Mouse (Mus musculus): ENCODE results near the gene Podxl.

The Podxl gene

DNA sequence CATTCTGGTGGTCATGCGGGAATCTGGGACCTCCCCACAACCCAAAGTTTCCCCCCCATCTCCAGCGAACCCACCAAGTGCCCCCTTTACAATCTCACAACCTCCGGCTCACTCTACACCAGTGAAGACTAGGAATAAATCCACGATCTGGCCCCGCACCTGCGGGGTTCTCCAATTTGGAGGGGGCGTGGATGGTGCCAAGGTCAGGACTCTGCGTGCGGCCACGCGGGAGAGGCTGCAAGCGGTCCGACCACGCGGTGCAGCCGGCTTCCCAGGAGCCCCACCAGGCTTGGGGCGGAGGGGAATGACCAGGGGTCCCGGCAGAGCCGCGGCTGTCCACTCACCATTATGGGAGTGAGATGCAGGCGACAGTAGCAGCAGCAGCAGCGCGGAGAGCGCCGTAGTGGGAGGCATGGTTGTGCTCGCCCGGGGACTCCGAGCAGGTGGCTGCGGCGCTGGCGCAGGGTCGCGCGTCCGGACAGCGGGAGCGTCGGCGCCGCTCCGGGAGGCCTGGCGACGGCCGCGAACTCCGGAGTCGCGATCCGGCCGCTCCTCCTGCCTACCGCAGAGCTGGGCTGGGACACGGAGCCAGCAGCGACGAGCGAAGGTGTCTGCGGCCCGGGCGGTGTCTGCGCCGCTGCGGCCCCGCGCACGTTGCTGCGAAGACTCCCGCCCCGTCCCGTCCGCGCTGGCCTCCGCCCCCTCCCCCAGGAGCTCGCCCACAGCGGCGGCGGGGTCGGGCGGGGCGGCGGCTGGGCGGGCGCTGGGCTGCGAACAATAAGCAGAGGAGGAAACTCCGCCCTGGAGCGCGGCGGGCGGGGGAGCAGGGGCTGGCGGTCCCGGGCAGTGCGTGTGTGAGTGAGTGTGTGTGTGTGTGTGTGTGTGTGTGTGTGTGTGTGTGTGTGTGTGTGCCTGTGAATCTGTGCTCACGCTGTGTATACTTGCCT is at the start of gene Podxl:
Gene Podxl, minus strand, starts transcription at position 747 of the 947 bp plus-strand sequence.
- peak; percentile 92 for DNase-seq

DNA sequence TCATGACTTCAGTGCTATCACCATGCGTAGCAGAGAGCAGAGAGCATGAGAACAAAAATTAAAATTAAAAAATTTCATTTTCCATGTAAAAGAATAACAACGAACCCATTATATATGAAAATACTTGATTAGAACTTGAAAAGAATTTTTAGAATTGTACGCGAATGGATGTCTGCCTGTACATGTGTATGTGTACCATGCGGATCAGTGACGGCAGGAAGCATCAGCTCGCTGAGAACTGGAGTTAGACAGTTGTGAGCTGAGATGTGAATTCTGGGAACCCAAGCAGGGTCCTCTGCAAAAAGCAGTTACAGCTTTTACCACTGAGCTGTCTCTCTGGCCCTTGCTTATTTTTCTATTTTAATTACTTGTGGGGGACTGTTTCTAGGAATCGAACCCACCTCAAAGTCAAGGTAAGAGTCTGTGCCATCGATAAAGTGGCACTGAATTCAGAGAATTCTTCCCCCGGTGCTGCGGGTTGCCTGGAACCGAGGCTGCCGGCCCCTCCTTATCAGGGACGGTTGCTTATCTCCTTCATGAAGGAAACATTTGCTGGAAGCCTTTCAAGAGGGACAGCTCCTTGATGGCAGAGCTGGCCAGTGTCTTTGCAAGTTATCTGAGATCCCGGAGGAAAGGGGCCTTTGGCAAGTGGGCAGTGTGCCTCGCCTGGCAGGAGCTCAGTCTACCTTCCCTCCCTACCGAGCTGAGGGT is 48.9 kb upstream of the Podxl start:
- peak; percentile 56 for DNase-seq

DNA sequence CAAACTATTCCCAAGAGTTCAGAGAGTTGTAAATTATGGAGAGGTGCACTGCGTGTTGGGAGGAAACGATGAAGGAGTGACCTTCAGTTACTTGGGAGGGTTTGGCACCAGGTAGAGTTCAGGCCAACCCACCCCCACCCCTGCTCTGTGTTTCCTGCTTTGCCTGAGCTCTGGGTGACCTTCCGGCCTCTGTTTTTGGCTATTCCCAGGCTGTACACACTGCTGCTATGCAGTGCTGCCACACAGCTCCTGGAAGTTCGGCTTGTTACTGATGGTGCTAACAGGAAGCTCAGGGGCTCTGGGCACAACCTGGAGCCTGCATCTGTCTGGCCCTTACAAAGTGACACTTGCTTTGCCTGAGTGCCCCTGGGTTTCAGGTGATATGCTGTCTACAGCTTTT is 42.6 kb upstream of the Podxl start:
- no peak for DNase-seq

DNA sequence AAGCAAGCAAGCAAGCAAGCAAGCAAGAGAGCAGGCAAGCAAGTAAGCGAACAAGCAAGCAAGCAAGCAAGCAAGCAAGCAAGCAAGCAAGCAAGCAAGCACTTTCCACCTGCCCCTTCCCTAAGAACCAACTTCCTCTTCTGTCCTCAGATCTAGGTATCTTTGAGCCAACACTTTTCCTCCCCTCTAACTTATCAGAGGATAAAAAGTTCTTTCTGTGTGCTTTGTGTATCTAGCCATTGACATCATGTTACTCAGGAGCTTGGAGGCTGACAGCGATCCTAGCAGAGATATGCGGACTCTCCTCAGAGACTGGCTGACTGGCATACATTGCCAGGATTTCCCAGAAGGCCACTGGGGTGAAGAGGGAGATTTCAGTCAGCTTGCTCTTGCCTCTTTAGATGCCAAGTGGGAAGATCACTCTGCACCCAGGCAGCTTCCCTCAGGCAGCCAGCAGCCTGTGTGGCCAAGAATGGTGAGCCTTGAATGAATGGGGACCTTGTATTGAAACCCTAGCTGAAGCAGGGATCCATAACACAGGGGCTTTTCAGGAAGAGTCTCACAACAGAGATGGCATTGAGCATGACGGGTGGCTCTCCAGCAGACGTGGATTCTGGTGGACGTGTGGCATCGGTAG is 41.0 kb upstream of the Podxl start:
- DNase-seq, result no peak

DNA sequence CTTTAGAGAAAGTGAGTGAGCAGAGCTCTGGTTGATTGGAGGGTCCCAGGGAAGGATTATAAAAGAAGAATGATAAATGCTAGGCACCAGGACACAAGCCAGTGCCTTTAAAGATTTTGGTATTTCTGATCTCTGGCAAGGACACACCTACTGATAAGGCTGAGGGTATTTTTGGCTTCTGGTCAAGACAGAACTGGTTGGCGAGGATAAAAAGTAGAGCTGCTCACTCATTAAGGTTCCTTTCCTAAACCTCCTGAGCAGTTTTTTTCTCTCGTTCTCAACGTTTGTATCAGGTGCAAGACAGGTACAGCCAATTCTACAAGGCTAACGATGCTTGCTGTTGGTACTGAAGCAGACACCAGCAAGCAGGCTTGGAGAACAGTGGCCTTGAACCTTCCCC is 38.7 kb upstream of the Podxl start:
- no peak for DNase-seq

DNA sequence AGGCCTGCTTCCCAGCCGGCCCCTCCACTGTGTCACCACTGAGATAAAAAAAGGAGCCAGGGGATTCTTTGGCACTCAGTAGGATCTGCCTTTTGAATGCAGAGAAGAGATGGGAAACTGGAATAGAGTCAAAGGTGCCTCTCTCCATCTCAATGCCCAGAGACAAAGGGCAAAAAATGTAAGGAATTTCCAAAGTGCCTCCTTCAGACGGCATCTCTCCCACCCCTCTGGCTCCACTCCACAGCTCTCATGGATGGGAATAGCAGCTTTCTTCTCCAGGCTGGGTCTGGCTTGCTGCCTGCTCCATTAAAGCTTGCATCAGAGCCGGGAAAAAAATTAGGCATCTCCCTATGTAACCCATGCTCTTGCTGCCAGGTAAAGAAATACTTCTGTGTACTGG is 37.4 kb upstream of the Podxl start:
- no peak for DNase-seq

DNA sequence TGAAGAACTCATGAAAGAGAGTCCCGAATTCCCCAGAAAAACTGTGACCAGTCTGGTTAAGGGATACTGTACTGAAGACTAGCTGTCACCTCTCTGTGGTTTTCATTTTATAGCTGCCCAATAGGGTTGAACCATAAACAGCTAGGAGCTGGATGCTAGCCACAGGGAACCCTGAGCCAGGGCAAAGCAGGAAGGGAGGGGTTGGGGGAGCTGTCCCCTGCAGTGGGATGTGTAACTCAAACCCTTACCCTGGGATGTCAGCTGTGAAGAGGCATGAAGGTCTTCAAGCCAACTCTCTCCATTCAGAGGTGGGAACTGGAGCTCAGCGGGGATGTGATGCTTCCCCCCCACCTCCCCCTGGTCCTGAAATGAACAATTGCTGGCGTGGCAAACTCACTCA is 36.1 kb upstream of the Podxl start:
- DNase-seq, result no peak

DNA sequence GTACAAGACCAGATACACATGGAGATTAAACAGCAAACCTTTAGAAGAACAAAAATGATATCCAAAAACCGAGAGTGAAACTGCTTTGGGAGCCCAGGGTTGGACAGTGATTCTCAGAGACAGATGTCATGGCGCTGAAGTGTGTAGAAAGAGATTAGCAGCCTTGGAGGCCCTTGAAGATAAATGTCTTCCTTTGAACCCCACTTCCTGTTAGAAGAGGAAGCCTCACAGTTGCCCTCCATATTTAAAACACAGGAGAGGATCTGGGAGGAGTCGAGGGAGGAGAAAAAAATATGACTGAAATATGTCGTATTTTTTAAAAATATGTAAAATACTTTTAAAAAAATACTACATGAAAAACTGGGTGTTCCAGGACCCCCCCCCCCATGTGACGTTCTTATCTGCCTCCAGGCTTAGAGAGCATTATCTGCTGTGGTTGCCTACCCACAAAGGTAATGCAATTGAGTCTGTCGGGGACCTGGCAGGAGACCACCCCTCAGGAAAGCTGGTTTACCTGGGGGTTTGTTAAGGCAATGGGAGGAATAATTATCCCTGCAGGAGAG is 34.6 kb upstream of the Podxl start:
- DNase-seq, result no peak

DNA sequence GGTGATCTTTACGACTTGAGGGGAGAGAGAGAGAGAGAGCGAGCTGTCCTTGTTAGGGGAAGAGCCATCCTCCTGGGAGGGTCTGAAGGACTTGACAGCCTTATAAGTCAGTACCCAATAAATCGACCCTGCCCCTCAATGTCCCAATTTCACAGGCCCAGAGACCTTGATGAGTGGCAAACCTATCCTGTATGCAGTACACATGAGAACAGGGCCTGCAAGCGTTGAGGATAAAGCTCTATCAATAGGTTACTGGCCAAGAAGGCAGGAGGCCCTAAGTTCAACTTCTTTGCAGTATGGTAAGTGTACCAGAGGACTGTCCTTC is 33.3 kb upstream of the Podxl start:
- no peak for DNase-seq

DNA sequence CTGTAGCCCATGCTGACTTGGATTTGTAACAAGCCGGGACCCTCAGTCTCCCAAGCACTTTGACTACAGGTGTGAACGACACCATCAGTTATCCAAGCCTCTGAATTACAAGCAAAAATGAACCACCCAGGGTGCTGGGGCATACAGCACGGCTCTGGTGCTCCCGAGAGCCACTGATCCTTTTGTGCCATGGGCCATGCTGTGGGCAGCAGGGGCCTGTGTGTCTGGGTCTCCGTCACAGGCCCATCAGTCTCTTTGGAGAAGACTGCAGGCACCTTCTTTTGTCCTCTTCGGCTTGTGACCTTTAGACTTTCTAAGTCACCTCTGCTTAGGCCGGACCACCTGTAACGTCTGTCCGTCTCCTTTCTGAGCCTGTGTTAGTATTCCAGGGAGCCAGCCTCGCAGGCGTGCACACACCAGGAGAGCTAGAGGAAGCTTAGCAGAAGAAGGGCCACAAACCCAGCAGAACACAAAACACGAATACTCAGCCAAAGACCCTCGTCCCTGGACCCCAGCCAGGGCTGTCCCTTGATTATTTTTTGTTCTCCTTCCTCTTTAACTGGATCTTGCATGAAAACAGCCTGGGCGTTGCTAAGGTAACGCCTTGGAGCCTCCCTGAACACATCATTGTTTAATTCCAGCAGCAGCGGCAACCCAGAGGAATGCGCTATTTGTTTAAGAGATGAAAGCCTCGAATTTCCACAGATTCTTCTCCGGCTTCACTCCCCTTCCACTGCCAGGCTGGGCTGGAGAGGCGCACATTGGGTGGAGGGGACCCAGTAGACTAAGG is 32.8 kb upstream of the Podxl start:
- peak; percentile 62 for DNase-seq

DNA sequence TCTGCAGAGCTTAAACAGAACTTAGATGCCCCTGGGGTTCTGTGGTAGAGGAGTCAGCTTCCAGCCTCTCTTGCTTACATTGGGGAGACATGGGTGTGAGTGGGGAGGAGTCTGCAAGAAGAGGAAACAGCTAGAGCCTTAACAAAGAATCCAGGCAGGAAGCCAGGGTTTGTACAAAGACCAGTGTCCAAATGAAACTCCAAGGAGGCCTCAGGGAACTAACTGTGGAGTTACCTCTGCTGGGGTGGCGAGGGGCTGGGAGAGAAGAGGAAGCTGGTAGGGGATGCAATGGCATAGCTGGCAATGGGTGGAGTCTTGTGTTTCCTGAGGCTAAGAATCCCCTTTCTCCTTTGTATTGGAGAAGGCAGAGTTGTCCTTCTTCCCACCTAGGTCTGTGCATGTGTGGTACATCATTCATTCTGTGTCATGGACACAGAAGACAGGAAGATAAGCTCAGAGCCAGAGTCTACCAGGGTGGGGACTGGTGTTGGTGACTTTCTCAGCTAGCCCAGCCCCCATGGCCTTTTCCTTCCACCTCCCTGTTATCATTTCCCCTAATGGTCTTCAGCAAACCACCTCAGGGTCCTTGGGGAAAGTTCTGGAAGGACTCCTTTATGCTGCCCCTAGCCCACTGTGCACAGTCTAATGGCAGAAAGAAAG is 28.9 kb upstream of the Podxl start:
- DNase-seq, result peak; percentile 91

DNA sequence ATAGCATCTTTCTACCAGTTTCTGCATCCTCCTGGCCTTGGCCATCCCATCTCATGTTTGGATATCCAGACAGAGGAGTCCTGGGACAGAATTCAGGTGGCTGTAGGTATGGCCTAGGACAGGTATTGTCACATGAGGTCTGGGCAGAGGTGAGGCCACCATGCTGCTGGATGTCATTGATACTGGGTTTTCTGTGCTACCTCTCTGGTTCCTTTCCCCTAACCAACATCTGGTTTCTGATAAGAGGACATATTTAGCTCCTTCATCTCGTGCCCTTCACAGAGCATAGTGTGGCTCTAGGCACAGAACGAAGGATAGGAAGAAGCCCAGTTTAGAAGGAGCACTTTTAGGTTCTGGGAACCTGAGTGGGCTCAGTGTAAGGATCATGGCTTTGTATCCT is 28.3 kb upstream of the Podxl start:
- DNase-seq, result no peak

DNA sequence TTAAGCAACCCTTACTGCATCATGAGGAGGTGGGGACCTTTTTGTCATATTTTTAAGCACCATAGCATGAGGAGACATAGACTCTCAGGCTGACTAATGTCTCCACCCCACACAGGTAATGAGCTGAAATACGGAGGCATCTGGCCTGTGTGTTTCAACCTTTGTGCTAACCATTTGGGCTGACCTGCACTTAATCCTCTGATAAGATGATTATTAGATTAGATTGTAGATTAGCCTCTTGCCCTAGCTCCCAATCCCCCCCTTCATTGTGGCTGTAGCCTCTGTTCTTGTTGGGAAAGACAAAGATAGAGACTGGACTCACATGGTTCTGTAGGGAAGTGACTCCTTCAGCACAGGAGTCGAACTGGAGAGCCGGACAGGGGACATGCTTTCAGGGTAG is 27.9 kb upstream of the Podxl start:
- DNase-seq, result no peak

DNA sequence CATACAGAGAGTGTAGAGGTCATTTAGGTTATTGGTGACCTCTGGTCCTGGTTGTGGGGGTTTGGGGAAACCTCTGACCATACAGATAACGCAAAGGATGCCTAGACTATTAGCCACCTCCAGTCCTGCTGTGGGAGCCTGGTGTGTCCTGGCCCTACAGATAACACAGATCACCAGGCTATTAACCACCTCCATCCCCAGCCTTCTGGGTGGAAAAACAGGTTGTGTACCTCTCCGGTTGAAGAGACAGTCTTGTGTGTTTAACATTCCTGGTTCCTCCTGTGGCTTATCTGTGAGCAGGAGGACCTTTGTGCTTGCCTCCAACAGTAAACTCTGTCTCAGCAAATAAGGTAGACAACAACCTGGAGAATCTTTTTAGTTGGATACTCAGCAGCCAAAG is 27.0 kb upstream of the Podxl start:
- DNase-seq, result no peak

DNA sequence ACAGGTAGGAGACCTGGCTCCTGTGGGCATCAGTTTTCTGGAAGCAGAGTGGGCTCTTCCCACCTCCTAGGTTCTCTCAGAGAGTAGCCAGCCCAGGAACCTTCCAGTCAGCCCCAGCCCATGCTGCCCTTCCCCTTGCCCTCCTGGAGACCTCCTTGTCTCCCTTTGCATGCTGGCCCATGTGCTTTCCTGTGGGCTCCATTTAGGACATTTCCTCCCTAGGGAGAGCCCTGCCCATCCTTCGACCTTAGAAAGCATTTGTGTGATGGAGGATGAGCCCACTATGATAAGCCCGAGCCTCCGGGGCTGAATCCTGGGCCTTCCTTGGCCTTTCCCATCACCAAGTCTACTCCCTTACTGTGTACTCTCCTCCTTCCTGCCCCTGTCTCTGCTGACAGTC is 25.5 kb upstream of the Podxl start:
- DNase-seq, result no peak

DNA sequence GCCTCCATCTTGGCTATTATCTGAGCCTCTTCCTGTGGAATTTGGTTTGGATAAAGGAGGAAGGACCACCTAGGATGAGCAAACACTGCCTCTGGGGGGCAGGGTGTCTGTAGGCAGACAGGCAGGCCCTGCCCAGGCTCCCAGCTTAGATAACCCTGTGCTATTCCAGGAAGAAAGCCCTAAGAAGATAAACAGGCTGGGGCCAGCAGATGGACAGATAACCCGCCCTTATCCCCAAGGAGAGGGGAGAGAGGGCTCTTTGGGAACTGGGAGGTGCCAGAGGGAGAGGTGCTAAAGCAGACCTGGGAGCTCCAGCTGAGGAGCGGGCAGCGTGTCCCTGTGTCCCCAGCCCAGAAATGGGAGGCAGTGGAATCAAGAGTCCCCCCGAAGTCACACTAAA is 23.9 kb upstream of the Podxl start:
- peak; percentile 75 for DNase-seq

DNA sequence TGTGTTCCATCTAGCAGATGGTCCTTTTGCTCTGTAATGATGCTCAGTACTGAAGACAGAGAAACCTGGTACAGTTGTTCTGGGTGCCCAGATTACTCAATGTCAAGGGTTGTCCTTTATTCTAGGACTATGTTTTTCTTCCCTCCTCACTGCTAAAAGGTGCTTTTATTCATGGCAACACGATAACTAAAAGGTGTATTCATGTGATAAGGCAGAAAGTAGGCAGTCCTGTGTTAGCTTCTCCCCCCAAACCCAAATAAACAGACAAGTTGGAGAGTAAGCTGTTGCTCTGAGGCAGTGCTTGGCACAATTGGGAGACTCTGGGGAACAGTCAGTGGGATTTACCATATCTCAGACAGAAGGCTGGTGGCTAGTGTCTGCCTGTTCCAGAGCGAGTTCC is 22.3 kb upstream of the Podxl start:
- no peak for DNase-seq

DNA sequence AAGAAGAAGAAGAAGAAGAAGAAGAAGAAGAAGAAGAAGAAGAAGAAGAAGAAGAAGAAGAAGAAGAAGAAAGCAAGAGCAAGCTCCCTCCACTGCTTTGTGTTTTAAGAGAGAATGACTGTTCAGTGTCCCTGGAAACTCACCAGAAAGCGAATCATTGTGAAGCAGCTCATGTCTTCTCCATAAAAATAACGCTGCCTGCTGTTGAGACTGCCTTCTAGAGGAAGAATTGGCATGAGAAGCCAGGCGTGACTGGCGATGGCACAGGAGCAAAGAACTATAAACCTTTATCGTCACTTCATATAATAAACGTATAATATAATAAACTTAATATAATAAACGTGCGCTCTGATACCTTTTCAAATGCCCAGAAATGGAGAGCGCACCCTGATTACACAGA is 12.4 kb upstream of the Podxl start:
- DNase-seq, result no peak

DNA sequence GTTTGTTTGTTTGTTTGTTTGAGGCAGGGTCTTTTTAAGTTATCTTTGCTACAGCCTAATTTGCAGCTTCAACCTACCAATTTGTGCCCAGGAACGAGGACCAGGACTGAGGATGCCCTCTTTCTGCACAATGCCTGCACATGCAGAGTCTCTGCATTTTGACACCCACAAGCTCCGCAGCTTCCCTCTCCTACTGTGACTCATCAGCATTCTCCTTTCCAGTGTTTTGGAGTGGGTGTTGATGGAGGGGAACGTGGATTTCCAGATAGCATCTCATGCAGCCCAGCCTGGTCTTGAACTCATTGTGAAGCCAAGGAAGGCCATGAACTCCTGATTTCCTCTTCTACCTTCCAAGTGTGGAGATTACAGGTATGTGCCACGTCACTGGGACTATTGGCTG is 11.3 kb upstream of the Podxl start:
- DNase-seq, result no peak

DNA sequence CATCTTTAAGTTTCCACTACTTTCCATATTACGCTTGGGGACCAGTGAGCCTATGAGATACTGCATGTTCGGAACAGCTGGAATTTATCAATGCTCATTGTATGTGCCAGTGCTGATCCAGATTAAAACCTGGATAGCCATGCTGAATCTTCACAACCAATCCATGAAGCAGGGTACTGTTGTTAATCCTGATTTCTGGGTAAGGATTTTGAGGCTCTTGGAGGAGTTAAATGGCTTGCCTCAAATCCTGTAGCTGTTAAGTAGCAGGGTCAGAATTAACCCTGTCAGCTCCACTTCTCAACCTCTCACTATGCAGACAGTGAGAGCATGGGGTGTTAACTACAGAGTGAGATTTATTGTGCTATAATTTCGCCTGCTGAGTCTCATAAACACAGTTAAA is 7.7 kb upstream of the Podxl start:
- DNase-seq, result no peak

DNA sequence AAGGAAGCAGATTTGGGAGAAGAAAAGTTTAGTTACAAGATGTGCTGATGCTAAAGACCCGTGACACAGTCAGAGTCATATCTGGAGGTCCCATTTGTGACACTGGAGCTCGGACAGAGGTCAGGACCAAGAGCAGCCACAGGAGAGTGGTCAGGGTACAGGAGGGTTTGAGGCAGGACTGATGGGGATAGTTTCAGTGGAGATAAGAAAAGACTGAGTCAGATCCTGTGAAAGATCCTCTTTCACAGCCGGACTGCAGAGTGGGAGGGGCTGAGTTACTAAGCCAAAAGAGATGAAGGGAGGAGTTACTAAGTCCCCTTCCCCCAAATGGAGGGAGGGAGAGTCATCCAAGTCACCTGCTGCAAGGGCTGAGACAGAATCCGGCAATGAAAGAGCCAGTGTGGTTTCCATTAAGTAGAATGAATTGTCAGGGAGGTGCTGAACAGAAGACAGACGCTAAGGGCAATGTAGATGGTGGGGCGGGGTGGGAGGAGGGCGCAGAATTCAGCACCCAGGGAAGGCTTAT is 4.4 kb upstream of the Podxl start:
- no peak for DNase-seq

DNA sequence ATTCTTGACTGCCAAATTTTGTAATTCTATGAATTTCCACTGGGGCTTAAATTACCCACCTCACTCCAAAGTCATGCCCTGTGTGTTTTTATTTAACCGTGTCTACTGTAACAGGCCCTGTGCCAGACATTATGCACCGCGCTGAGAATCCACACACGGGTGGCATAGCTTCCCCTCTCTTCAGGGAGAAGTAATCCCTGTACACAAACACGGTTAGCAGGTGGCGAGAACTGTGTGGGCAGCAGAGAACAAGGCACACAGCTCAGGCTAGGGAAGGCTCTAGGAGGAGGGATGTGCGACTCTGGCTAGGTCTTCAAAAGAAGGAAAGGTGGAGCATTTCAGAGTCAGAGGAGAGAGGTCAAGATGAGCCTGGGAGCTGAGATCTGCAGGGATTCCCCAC is 3.4 kb upstream of the Podxl start:
- no peak for DNase-seq

All from lung, postnatal 36 days (tissue).